Mouse (Mus musculus): ENCODE data around the gene Fam45a. TPM values are rescaled to one million over a fixed set of nuclear protein-coding genes. Genes with fewer than 3 reads are reported as not detected.

The Fam45a gene
- 40.8 and 46.8 TPM in 2 replicates for polyA plus RNA-seq (2014; fragmentation: Nextera tagmentation; extraction: Ambion mirVana)

GRCm38 (mm10) chr19:60811098-60812035 lies at the start of gene Fam45a:
Gene Fam45a, plus strand, starts transcription at chr19:60811585.
- Histone ChIP-seq H3K4me2 (ENCODE audit: low read depth, low read length) (peak within 1 kb of the TSS; percentile 72), H3K36me3 (ENCODE audit: control insufficient read depth, insufficient read depth, low read length) (peaks cover 13% of the 10 kb centered on the region), H3K27ac (replicated peaks; ENCODE audit: low read depth, low read length) (peak within 1 kb of the TSS; percentile 61; the same call in 1 of the 2 replicates), H3K4me3 (ENCODE audit: low read depth, low read length) (peak within 1 kb of the TSS; percentile 75), H3K9me3 (ENCODE audit: control insufficient read depth, low read length) (no peaks in the 10 kb centered on the region), H3K27me3 (replicated peaks; ENCODE audit: control insufficient read depth, insufficient read depth, low read length) (no peaks in the 10 kb centered on the region), H3K4me1 (ENCODE audit: control insufficient read depth, insufficient read depth, low read length) (0 out of 2 replicates have a peak, but pooled peaks cover 9% of the 10 kb centered on the region), H3K9ac (ENCODE audit: low read depth, low read length) (peak within 1 kb of the TSS; percentile 84)
- WGBS = 4% methylated on average over 23 of the region's 45 CpGs
- ATAC-seq (ENCODE audit: low read depth) = peak; percentile 100
- DNase-seq (ENCODE audit: low spot score) = peak; percentile 97

- no peak overlapping the region for H3K27ac ChIP-seq (replicated peaks; ENCODE audit: low read depth, low read length)
- ATAC-seq (ENCODE audit: low read depth) (no peak), DNase-seq (ENCODE audit: low spot score) (no peak)
- no peak overlapping the region for H3K9ac ChIP-seq (ENCODE audit: low read depth, low read length)
- no peak overlapping the region for H3K4me3 ChIP-seq (ENCODE audit: low read depth, low read length)
- no peaks in the 10 kb centered on the region for H3K27me3 ChIP-seq (replicated peaks; ENCODE audit: control insufficient read depth, insufficient read depth, low read length)
- H3K9me3 ChIP-seq (ENCODE audit: control insufficient read depth, low read length) = no peaks in the 10 kb centered on the region
- WGBS = 94% methylated on average over 6 of the region's 6 CpGs
- peaks cover 90% of the 10 kb centered on the region for H3K36me3 ChIP-seq (ENCODE audit: control insufficient read depth, insufficient read depth, low read length)
- H3K4me1 ChIP-seq (ENCODE audit: control insufficient read depth, insufficient read depth, low read length) = no peaks in the 10 kb centered on the region
- H3K4me2 ChIP-seq (ENCODE audit: low read depth, low read length) = no peak overlapping the region
These were observed 38.0 kb upstream of the Fam45a start for GRCm38 (mm10) chr19:60773366-60773765.

- Histone ChIP-seq H3K36me3 (ENCODE audit: control insufficient read depth, insufficient read depth, low read length) (peaks cover 42% of the 10 kb centered on the region), H3K9ac (ENCODE audit: low read depth, low read length) (no peak overlapping the region), H3K4me1 (ENCODE audit: control insufficient read depth, insufficient read depth, low read length) (peaks cover 6% of the 10 kb centered on the region), H3K27ac (replicated peaks; ENCODE audit: low read depth, low read length) (no peak overlapping the region), H3K4me3 (ENCODE audit: low read depth, low read length) (no peak overlapping the region), H3K27me3 (replicated peaks; ENCODE audit: control insufficient read depth, insufficient read depth, low read length) (no peaks in the 10 kb centered on the region), H3K4me2 (ENCODE audit: low read depth, low read length) (no peak overlapping the region), H3K9me3 (ENCODE audit: control insufficient read depth, low read length) (no peaks in the 10 kb centered on the region)
- 89% methylated on average over 3 of the region's 3 CpGs for WGBS
- ATAC-seq (ENCODE audit: low read depth) = no peak
- DNase-seq (ENCODE audit: low spot score) = no peak
These were observed 29.4 kb upstream of the Fam45a start for GRCm38 (mm10) chr19:60782034-60782433.

GRCm38 (mm10) chr19:60784712-60785111 lies 26.7 kb upstream of the Fam45a start:
- WGBS = 55% methylated on average over 1 of the region's 1 CpGs
- H3K4me1 ChIP-seq (ENCODE audit: control insufficient read depth, insufficient read depth, low read length) = peaks cover 11% of the 10 kb centered on the region

GRCm38 (mm10) chr19:60787465-60788150 lies 23.8 kb upstream of the Fam45a start:
- H3K9ac ChIP-seq (ENCODE audit: low read depth, low read length) = no peak overlapping the region
- ATAC-seq (ENCODE audit: low read depth) (no peak), DNase-seq (ENCODE audit: low spot score) (no peak)
- 0 out of 2 replicates have a peak overlapping the region, but pooled peaks have one; percentile 100 for H3K4me3 ChIP-seq (ENCODE audit: low read depth, low read length)
- H3K27ac ChIP-seq (replicated peaks; ENCODE audit: low read depth, low read length) = no peak overlapping the region
- no peaks in the 10 kb centered on the region for H3K27me3 ChIP-seq (replicated peaks; ENCODE audit: control insufficient read depth, insufficient read depth, low read length)
- no peaks in the 10 kb centered on the region for H3K9me3 ChIP-seq (ENCODE audit: control insufficient read depth, low read length)
- H3K36me3 ChIP-seq (ENCODE audit: control insufficient read depth, insufficient read depth, low read length) = no peaks in the 10 kb centered on the region
- peaks cover 11% of the 10 kb centered on the region for H3K4me1 ChIP-seq (ENCODE audit: control insufficient read depth, insufficient read depth, low read length)
- H3K4me2 ChIP-seq (ENCODE audit: low read depth, low read length) = peak overlapping the region; percentile 82
- WGBS = 44% methylated on average over 2 of the region's 2 CpGs

More at GRCm38 (mm10) chr19:60784712-60785111, 26.7 kb upstream of the Fam45a start:
- no peak overlapping the region for H3K4me2 ChIP-seq (ENCODE audit: low read depth, low read length)
- no peak for ATAC-seq (ENCODE audit: low read depth)
- H3K4me3 ChIP-seq (ENCODE audit: low read depth, low read length) = no peak overlapping the region
- peaks cover 23% of the 10 kb centered on the region for H3K36me3 ChIP-seq (ENCODE audit: control insufficient read depth, insufficient read depth, low read length)
- H3K9me3 ChIP-seq (ENCODE audit: control insufficient read depth, low read length) = no peaks in the 10 kb centered on the region
- no peak for DNase-seq (ENCODE audit: low spot score)
- H3K27ac ChIP-seq (replicated peaks; ENCODE audit: low read depth, low read length) = no peak overlapping the region
- H3K9ac ChIP-seq (ENCODE audit: low read depth, low read length) = no peak overlapping the region
- no peaks in the 10 kb centered on the region for H3K27me3 ChIP-seq (replicated peaks; ENCODE audit: control insufficient read depth, insufficient read depth, low read length)

GRCm38 (mm10) chr19:60788214-60788960 lies 23.0 kb upstream of the Fam45a start:
- H3K27ac ChIP-seq (replicated peaks; ENCODE audit: low read depth, low read length) = no peak overlapping the region
- ATAC-seq (ENCODE audit: low read depth) = no peak
- H3K9ac ChIP-seq (ENCODE audit: low read depth, low read length) = peak overlapping the region; percentile 100
- H3K4me3 ChIP-seq (ENCODE audit: low read depth, low read length) = peak overlapping the region; percentile 100
- peaks cover 11% of the 10 kb centered on the region for H3K4me1 ChIP-seq (ENCODE audit: control insufficient read depth, insufficient read depth, low read length)
- H3K9me3 ChIP-seq (ENCODE audit: control insufficient read depth, low read length) = no peaks in the 10 kb centered on the region
- no peaks in the 10 kb centered on the region for H3K36me3 ChIP-seq (ENCODE audit: control insufficient read depth, insufficient read depth, low read length)
- H3K27me3 ChIP-seq (replicated peaks; ENCODE audit: control insufficient read depth, insufficient read depth, low read length) = no peaks in the 10 kb centered on the region
- WGBS = 34% methylated on average over 6 of the region's 6 CpGs
- peak overlapping the region; percentile 82 for H3K4me2 ChIP-seq (ENCODE audit: low read depth, low read length)
- DNase-seq (ENCODE audit: low spot score) = peak; percentile 1

GRCm38 (mm10) chr19:60789452-60789851 lies 21.9 kb upstream of the Fam45a start:
- Histone ChIP-seq H3K27ac (replicated peaks; ENCODE audit: low read depth, low read length) (peak overlapping the region; percentile 96), H3K4me1 (ENCODE audit: control insufficient read depth, insufficient read depth, low read length) (peaks cover 11% of the 10 kb centered on the region), H3K27me3 (replicated peaks; ENCODE audit: control insufficient read depth, insufficient read depth, low read length) (no peaks in the 10 kb centered on the region), H3K9ac (ENCODE audit: low read depth, low read length) (peak overlapping the region; percentile 100), H3K4me3 (ENCODE audit: low read depth, low read length) (peak overlapping the region; percentile 100), H3K4me2 (ENCODE audit: low read depth, low read length) (peak overlapping the region; percentile 82), H3K9me3 (ENCODE audit: control insufficient read depth, low read length) (no peaks in the 10 kb centered on the region), H3K36me3 (ENCODE audit: control insufficient read depth, insufficient read depth, low read length) (no peaks in the 10 kb centered on the region)
- DNase-seq (ENCODE audit: low spot score) (peak; percentile 1), ATAC-seq (ENCODE audit: low read depth) (no peak)
- WGBS = 2% methylated on average over 7 of the region's 7 CpGs

GRCm38 (mm10) chr19:60789919-60790506 lies 21.4 kb upstream of the Fam45a start:
- H3K9ac ChIP-seq (ENCODE audit: low read depth, low read length) = peak overlapping the region; percentile 100

More at GRCm38 (mm10) chr19:60789919-60790506, 21.4 kb upstream of the Fam45a start:
- ATAC-seq (ENCODE audit: low read depth) (peak; percentile 69), DNase-seq (ENCODE audit: low spot score) (peak; percentile 59)
- Histone ChIP-seq H3K27me3 (replicated peaks; ENCODE audit: control insufficient read depth, insufficient read depth, low read length) (no peaks in the 10 kb centered on the region), H3K36me3 (ENCODE audit: control insufficient read depth, insufficient read depth, low read length) (no peaks in the 10 kb centered on the region), H3K4me3 (ENCODE audit: low read depth, low read length) (peak overlapping the region; percentile 100), H3K4me1 (ENCODE audit: control insufficient read depth, insufficient read depth, low read length) (peaks cover 11% of the 10 kb centered on the region), H3K9me3 (ENCODE audit: control insufficient read depth, low read length) (no peaks in the 10 kb centered on the region), H3K4me2 (ENCODE audit: low read depth, low read length) (peak overlapping the region; percentile 82), H3K27ac (replicated peaks; ENCODE audit: low read depth, low read length) (peak overlapping the region; percentile 96)
- WGBS = under 1% methylated on average over 23 of the region's 60 CpGs
